Mouse (Mus musculus) G1E (cell line): Measurements from ENCODE around the gene Rxrb. TPM values are rescaled to one million over a fixed set of nuclear protein-coding genes. Genes with fewer than 3 reads are reported as not detected.

Experiments
- ATAC-seq: 2 replicates; pipeline ENCODE4 v1.8.0; 2016; ENCODE audit warnings: mild to moderate bottlenecking; ENCODE audit not compliant: insufficient number of reproducible peaks, poor library complexity, low FRiP score, severe bottlenecking; ENCODE audit errors: extremely low read depth
- DNase-seq: peaks from one replicate; pipeline ENCODE4 v3.0.0; 2012; ENCODE audit warnings: low spot score
- H3K27me3 ChIP-seq: 2 replicates; pipeline ENCODE4 v1.6.1; 2012; ENCODE audit warnings: mild to moderate bottlenecking, low read length, inconsistent platforms; ENCODE audit not compliant: insufficient read depth
- H3K36me3 ChIP-seq: replicated peaks from 2 replicates; pipeline ENCODE3; 2012; ENCODE audit warnings: mild to moderate bottlenecking, inconsistent platforms
- H3K4me1 ChIP-seq: 2 replicates; pipeline ENCODE4 v1.6.1; 2012; ENCODE audit warnings: low read depth, low read length, inconsistent platforms, mixed read lengths; ENCODE audit not compliant: insufficient read depth
- H3K4me3 ChIP-seq: 2 replicates; pipeline ENCODE4 v1.5.1; 2012; ENCODE audit warnings: low read depth, mild to moderate bottlenecking, inconsistent platforms, low read length, moderate library complexity, mixed read lengths
- H3K9me3 ChIP-seq: replicated peaks from 2 replicates; pipeline ENCODE4 v1.6.1; 2012; ENCODE audit warnings: inconsistent platforms
- CTCF ChIP-seq: IDR thresholded peaks from 2 replicates; pipeline ENCODE4 v1.5.1; 2012; ENCODE audit warnings: low read depth, low read length, inconsistent platforms, mixed read lengths
- GATA1 ChIP-seq: IDR thresholded peaks from 2 replicates; pipeline ENCODE4 v1.6.1; 2012; ENCODE audit warnings: borderline replicate concordance, low read length, inconsistent platforms, mixed read lengths
- GATA2 ChIP-seq: IDR thresholded peaks from 2 replicates; pipeline ENCODE4 v1.6.1; 2012; ENCODE audit warnings: low read depth, low read length, inconsistent platforms, borderline replicate concordance
- POLR2AphosphoS5 ChIP-seq: IDR thresholded peaks from 2 replicates; pipeline ENCODE4 v1.6.1; 2012; ENCODE audit warnings: low read depth, low read length, inconsistent platforms; ENCODE audit not compliant: insufficient replicate concordance
- TAL1 ChIP-seq: conservative IDR thresholded peaks from 2 replicates; pipeline ENCODE4 v1.6.1; 2012; ENCODE audit warnings: low read depth, low read length, inconsistent platforms, mixed read lengths
- polyA plus RNA-seq: library from polyadenylated mRNA; stranded (reverse); fragments of >175 nt; gene quantifications from 2 replicates; pipeline ENCODE4 v1.2.3, GENCODE M21; 2012
- total RNA-seq, 2 experiments: library from RNA; stranded (forward) in 1 of 2; stranded (reverse) in 1 of 2; fragments of 200-1000 nt in 1 of 2; fragments of >200 nt in 1 of 2; fragmentation: Nextera tagmentation in 1 of 2; gene quantifications; 2 replicates each; pipeline ENCODE4 v1.2.3; 2014 to 2017

Gene Rxrb
- total and polyA plus RNA-seq, 3 experiments, result 27.7 to 175 (median 30.5) TPM

DNA sequence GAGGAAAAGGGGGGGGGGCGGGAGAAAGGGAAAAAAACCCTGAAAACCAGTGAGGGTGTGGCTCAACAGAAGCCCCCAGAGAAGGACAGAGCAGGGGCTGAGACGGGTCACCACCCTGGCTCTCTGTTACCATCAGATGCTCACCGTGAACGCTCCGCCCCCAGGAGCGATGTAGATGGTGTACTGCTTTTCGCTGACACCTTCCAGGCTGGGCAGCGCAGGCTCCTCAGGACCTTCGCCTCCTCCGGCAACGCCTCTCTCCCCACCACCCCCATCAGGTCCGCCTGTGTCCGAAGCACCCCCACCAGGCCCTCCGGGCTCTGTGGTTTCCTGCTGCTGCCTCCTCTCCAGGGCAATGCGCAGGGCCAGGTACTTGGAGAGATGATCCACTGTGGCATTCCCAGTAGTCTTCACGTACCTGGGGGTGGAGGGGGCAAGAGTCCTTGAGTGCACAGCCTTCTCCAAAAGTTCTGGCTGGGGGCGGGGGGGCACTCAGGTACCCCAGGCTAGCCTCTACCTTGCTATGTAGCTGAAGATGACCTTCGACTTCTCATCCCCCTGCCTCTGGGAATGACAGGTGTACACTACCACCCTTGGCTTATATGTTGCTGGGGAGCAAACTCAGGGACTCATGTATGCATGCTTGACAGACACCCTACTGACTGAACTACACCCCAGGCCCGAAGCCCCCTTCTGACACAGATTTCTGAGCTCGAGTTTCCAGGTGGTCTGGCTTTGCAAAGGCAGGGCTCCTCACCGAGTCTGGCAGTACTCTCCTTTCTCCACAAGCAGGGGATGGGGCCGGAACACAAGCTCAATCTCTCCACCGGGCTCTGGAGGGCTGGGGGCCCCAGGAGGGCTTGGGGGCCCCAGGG lies 9.8 kb upstream of the Rxrb start:
- ATAC-seq (no peak), DNase-seq (no peak)
- H3K36me3 ChIP-seq, result peaks cover 48% of the 10 kb centered on the region
- no peaks in the 10 kb centered on the region for H3K27me3 ChIP-seq
- H3K9me3 ChIP-seq, result peaks cover 36% of the 10 kb centered on the region
- no peak overlapping the region for H3K4me3 ChIP-seq
- TF ChIP-seq POLR2AphosphoS5 (no peak), GATA1 (no peak), GATA2 (no peak), CTCF (no peak), TAL1 (no peak)
- H3K4me1 ChIP-seq, result peaks cover 33% of the 10 kb centered on the region

DNA sequence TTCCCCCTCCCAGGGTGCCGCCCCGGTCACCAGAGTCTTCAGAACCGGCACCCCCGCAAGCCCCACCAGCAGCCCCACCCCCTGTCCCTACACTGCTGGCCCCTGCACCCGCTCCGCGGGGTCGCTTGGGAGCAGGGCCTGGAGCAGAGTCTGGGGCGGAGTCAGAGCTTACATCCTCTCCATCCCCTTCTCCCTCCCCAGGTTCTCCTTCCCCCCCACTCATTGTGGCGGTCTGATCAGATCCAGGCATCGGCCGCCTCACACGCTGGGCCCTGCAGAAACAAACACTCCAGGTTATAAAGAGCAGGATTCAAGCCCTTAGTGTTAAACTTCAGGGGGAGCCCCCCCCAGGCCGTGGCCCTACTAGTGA lies 9.2 kb upstream of the Rxrb start:
- Histone ChIP-seq H3K36me3 (peaks cover 53% of the 10 kb centered on the region), H3K9me3 (peaks cover 36% of the 10 kb centered on the region), H3K4me1 (peaks cover 39% of the 10 kb centered on the region), H3K4me3 (no peak overlapping the region; the same call in 1 of the 2 replicates), H3K27me3 (no peaks in the 10 kb centered on the region)
- DNase-seq, result no peak
- TF ChIP-seq TAL1 (no peak), CTCF (no peak), GATA1 (no peak), GATA2 (no peak), POLR2AphosphoS5 (no peak)
- no peak for ATAC-seq

DNA sequence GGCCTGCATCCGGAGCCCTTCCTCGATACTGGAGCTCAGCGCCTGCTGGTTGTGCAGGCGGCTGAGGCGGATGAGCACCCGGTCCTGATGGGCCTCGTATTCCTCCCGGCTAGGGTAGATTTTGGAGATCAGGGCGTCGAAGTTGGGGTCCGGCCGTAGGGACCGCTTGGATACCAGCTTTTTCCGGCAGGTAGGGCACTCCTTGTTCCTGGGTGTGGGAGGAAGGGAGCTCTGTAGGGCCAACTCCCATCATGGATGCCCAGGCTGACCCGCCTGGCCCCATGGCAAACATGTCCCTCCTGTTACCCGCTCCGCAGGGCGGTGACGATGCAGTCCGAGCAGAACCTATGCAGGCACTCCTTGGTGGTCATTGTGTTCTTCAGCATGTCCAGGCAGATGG lies 8.6 kb upstream of the Rxrb start:
- Histone ChIP-seq H3K4me3 (no peak overlapping the region; the same call in 1 of the 2 replicates), H3K27me3 (no peaks in the 10 kb centered on the region), H3K4me1 (peaks cover 44% of the 10 kb centered on the region), H3K9me3 (peaks cover 36% of the 10 kb centered on the region), H3K36me3 (peaks cover 54% of the 10 kb centered on the region)
- no peak for ATAC-seq
- no peak for DNase-seq
- TF ChIP-seq CTCF (no peak), TAL1 (no peak)

DNA sequence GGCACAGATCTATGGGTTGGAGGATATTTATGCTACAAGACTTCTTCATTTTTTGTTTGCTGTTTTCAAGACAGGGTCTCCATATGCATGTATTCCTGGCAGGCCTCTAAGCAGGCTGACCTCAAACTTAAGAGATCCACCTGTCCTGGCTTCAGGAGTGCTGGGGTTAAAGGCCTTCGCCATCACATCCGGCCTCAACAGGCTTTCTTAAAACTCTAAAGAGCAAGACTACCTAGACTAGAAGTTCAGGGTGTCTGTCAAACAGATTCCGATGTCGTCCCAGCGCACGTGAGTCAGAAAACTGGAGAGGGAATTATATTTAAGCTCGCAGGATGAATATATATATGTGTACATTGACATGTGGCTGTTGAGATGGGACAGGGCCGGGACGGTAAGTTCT lies 7.9 kb upstream of the Rxrb start:
- ATAC-seq (no peak), DNase-seq (no peak)
- TF ChIP-seq GATA1 (no peak), POLR2AphosphoS5 (no peak), TAL1 (no peak), CTCF (no peak), GATA2 (no peak)
- Histone ChIP-seq H3K9me3 (peaks cover 36% of the 10 kb centered on the region), H3K4me1 (peaks cover 51% of the 10 kb centered on the region), H3K4me3 (peak overlapping the region; percentile 83), H3K36me3 (peaks cover 61% of the 10 kb centered on the region), H3K27me3 (no peaks in the 10 kb centered on the region)

DNA sequence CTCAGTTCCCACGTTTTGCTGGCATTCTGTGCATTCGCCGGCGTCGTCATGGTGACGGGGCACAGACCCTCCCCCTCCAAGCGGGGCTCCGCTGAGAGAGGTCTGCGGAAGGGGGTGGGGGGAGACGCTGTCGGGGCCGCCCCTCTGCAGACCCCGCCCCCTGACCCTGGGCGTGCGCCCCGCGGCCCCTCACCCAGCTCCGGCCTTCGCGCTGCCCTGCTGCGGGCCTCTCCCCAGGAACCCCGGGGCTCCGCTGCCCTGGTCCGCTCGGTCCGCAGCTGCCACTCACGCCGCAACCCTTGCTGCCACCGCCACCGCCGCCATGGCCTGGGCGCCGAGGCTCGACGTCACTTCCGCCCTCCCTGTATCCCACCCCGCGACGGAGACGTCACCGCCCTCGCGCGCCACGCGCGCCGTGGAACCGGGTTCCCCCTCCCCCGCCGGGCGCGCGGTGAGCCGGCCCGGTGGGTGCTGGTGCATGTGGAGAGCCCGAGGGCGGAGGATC lies 7.2 kb upstream of the Rxrb start, which contains the start of gene Ring1:
Gene Ring1, minus strand, starts transcription at position 364 of the 505 bp plus-strand sequence.
- H3K36me3 ChIP-seq, result peaks cover 67% of the 10 kb centered on the region
- ATAC-seq, result no peak
- peak within 1 kb of the TSS; percentile 83 for H3K4me3 ChIP-seq
- peak; percentile 95 for DNase-seq
- peaks cover 32% of the 10 kb centered on the region for H3K9me3 ChIP-seq
- H3K27me3 ChIP-seq, result no peaks in the 10 kb centered on the region
- TF ChIP-seq POLR2AphosphoS5 (no peak), CTCF (no peak), GATA2 (no peak), TAL1 (no peak), GATA1 (no peak)
- H3K4me1 ChIP-seq, result peaks cover 58% of the 10 kb centered on the region

DNA sequence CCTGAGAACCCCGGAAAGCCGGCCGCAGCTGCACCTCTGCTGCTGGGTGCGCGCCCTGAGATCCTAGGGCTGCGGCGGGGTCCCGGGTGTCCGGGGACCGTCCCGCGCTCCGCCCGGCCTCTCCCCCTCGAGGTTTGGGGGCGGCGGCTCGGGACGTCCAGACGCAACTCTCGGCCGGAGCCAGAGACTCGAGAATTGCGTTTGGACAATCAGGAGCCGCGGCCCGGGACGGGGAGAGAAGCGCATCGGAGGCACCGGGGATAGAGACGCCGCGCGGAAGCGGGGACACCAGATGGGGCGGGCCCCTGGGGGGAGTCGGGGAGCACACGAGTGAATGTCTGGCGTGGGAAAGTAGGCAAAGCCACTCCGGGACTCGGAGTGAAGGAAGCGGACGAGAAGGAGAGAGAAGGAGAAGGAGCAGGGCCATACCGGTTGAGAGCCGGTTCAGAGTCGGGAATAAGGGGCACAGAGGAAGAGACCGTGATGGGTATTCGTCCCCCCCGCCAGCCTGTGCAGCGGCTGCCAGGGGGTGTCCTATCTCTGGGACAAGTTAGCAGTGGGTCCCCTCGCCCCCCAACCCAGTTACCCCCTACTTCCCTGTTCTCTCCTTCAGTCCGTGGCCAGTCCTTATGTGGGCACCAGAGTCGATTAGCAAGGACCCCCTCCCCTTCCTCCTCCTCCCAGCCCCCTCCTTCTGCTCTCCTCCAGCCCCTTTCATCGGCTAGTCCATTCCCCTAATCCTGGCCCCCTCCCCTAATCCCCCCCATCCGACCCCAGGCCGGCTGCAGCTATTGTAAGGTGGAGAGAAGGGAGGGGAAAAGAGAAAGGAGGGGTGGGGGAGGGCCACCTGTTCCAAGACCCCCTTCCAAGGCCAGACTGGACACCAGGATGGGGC lies 6.5 kb upstream of the Rxrb start:
- ATAC-seq (no peak), DNase-seq (peak; percentile 70)
- Histone ChIP-seq H3K9me3 (peaks cover 25% of the 10 kb centered on the region), H3K27me3 (no peaks in the 10 kb centered on the region), H3K4me1 (peaks cover 66% of the 10 kb centered on the region), H3K36me3 (peaks cover 73% of the 10 kb centered on the region), H3K4me3 (peak overlapping the region; percentile 83)
- no peak for TF ChIP-seq CTCF
- no peak for TF ChIP-seq GATA2
- no peak for TF ChIP-seq GATA1
